Mouse (Mus musculus): ENCODE results near the gene Spata17. TPM values are rescaled to one million over a fixed set of nuclear protein-coding genes. Genes with fewer than 3 reads are reported as not detected.

The Spata17 gene
- total and polyA plus RNA-seq, 3 experiments: 0.24 TPM; not detected in 2

- H3K27me3 ChIP-seq (replicated peaks): no peaks in the 10 kb centered on the region
- H3K4me2 ChIP-seq (ENCODE audit: insufficient read depth, low read depth, poor library complexity, severe bottlenecking): no peak overlapping the region
- H3K4me3 ChIP-seq (replicated peaks in 1 of 3; ENCODE audit: low read depth in 2 of 3, low read length in 2 of 3, poor library complexity in 1 of 3): no peak overlapping the region
- TF ChIP-seq NRF1 (IDR thresholded peaks at IDR 0.05; ENCODE audit: low read depth, low read length) (no peak), E2F4 (IDR thresholded peaks at IDR 0.05; ENCODE audit: insufficient replicate concordance, low read depth, low read length) (no peak), IRF4 (IDR thresholded peaks at IDR 0.05; ENCODE audit: low read depth, low read length) (0 out of 2 replicates have a peak, but pooled peaks have one; percentile 12), BHLHE40 (IDR thresholded peaks at IDR 0.05; ENCODE audit: low read depth, low read length) (peak; percentile 51), HCFC1 (IDR thresholded peaks at IDR 0.05; ENCODE audit: low read depth, low read length) (no peak), JUN (IDR thresholded peaks at IDR 0.05; ENCODE audit: insufficient read depth, low read depth, low read length) (no peak)
- H3K9ac ChIP-seq (ENCODE audit: insufficient read depth, low read depth): no peak overlapping the region
- dilution Hi-C loops (cut with MboI; ENCODE audit: extremely low pct_ligation_motif_present, extremely low pct_unique_long_range_greater_than_20kb, low sequenced_read_pairs): no loop called here
- H3K79me2 ChIP-seq (replicated peaks; ENCODE audit: control insufficient read depth, extremely low read depth, insufficient read depth, poor library complexity, severe bottlenecking): no peaks in the 10 kb centered on the region
- peaks cover 4% of the 10 kb centered on the region for H3K9me3 ChIP-seq (replicated peaks; ENCODE audit: low read length)
- in situ Hi-C loops (cut with MboI; ENCODE audit: low pct_ligation_motif_present, low pct_unique_long_range_greater_than_20kb, low sequenced_read_pairs): no loop called here
- no peak overlapping the region for H3K27ac ChIP-seq (ENCODE audit: insufficient read depth, low read depth)
- H3K36me3 ChIP-seq (replicated peaks in 1 of 2; ENCODE audit: control insufficient read depth in 1 of 2, insufficient read depth in 1 of 2, low read length in 1 of 2): no peaks in the 10 kb centered on the region
- H3K4me1 ChIP-seq (ENCODE audit: control insufficient read depth in 1 of 2, insufficient read depth in 2 of 2): peaks cover 0 to 16% of the 10 kb centered on the region in 2 experiments; a peak in 2 of 4 replicates
- DNase-seq (ENCODE audit: extremely low read depth): peak; percentile 63
Measured at GRCm38 (mm10) chr1:187039801-187040200, 175.5 kb downstream of the Spata17 start.

GRCm38 (mm10) chr1:187035785-187036184 lies 179.5 kb downstream of the Spata17 start:
- H3K27me3 ChIP-seq (replicated peaks): no peaks in the 10 kb centered on the region

GRCm38 (mm10) chr1:187031796-187032195 lies 183.5 kb downstream of the Spata17 start:
- in situ Hi-C loops (cut with MboI; ENCODE audit: low pct_ligation_motif_present, low pct_unique_long_range_greater_than_20kb, low sequenced_read_pairs): no loop called here
- Histone ChIP-seq H3K27ac (ENCODE audit: insufficient read depth, low read depth) (no peak overlapping the region), H3K4me1 (ENCODE audit: control insufficient read depth in 1 of 2, insufficient read depth in 2 of 2) (peaks cover 0 to 28% of the 10 kb centered on the region in 2 experiments; a peak in 2 of 4 replicates), H3K4me3 (replicated peaks in 1 of 3; ENCODE audit: low read depth in 2 of 3, low read length in 2 of 3, poor library complexity in 1 of 3) (no peak overlapping the region), H3K4me2 (ENCODE audit: insufficient read depth, low read depth, poor library complexity, severe bottlenecking) (no peak overlapping the region; the same call in 1 of the 2 replicates), H3K9me3 (replicated peaks; ENCODE audit: low read length) (no peaks in the 10 kb centered on the region), H3K79me2 (replicated peaks; ENCODE audit: control insufficient read depth, extremely low read depth, insufficient read depth, poor library complexity, severe bottlenecking) (no peaks in the 10 kb centered on the region), H3K27me3 (replicated peaks) (no peaks in the 10 kb centered on the region), H3K9ac (ENCODE audit: insufficient read depth, low read depth) (no peak overlapping the region), H3K36me3 (replicated peaks in 1 of 2; ENCODE audit: control insufficient read depth in 1 of 2, insufficient read depth in 1 of 2, low read length in 1 of 2) (no peaks in the 10 kb centered on the region)
- TF ChIP-seq SMC3 (IDR thresholded peaks at IDR 0.05; ENCODE audit: low read depth, low read length): peak; percentile 47
- TF ChIP-seq ELF1 (IDR thresholded peaks at IDR 0.05; ENCODE audit: low read depth, low read length): peak; percentile 61; the same call in 1 of the 2 replicates
- TF ChIP-seq RAD21 (IDR thresholded peaks at IDR 0.05; ENCODE audit: low read depth, low read length): peak; percentile 67
- TF ChIP-seq CTCF (conservative IDR thresholded peaks at IDR 0.05 in 1 of 2, IDR thresholded peaks at IDR 0.05 in 1 of 2; ENCODE audit: low read depth in 2 of 2, low read length in 2 of 2): peak; percentile 67 to 86
- TF ChIP-seq POLR2A (IDR thresholded peaks at IDR 0.05; ENCODE audit: low read depth, low read length): no peak
- DNase-seq (ENCODE audit: extremely low read depth): peak; percentile 82
- dilution Hi-C loops (cut with MboI; ENCODE audit: extremely low pct_ligation_motif_present, extremely low pct_unique_long_range_greater_than_20kb, low sequenced_read_pairs): no loop called here

More at GRCm38 (mm10) chr1:187035785-187036184, 179.5 kb downstream of the Spata17 start:
- in situ Hi-C loops (cut with MboI; ENCODE audit: low pct_ligation_motif_present, low pct_unique_long_range_greater_than_20kb, low sequenced_read_pairs): no loop called here
- H3K36me3 ChIP-seq (replicated peaks in 1 of 2; ENCODE audit: control insufficient read depth in 1 of 2, insufficient read depth in 1 of 2, low read length in 1 of 2): no peaks in the 10 kb centered on the region
- no peak overlapping the region for H3K27ac ChIP-seq (ENCODE audit: insufficient read depth, low read depth)
- DNase-seq (ENCODE audit: extremely low read depth): no peak
- peaks cover 0 to 43% of the 10 kb centered on the region in 2 experiments; a peak in 2 of 4 replicates for H3K4me1 ChIP-seq (ENCODE audit: control insufficient read depth in 1 of 2, insufficient read depth in 2 of 2)
- no peak overlapping the region for H3K4me3 ChIP-seq (replicated peaks in 1 of 3; ENCODE audit: low read depth in 2 of 3, low read length in 2 of 3, poor library complexity in 1 of 3)
- no peaks in the 10 kb centered on the region for H3K79me2 ChIP-seq (replicated peaks; ENCODE audit: control insufficient read depth, extremely low read depth, insufficient read depth, poor library complexity, severe bottlenecking)
- no peak for TF ChIP-seq CHD1 (IDR thresholded peaks at IDR 0.05; ENCODE audit: low read depth, low read length)
- TF ChIP-seq MEF2A (IDR thresholded peaks at IDR 0.05; ENCODE audit: borderline replicate concordance, low read depth, low read length): no peak
- TF ChIP-seq NRF1 (IDR thresholded peaks at IDR 0.05; ENCODE audit: low read depth, low read length): no peak
- TF ChIP-seq ELF1 (IDR thresholded peaks at IDR 0.05; ENCODE audit: low read depth, low read length): no peak
- TF ChIP-seq BHLHE40 (IDR thresholded peaks at IDR 0.05; ENCODE audit: low read depth, low read length): no peak
- TF ChIP-seq ZNF384 (IDR thresholded peaks at IDR 0.05; ENCODE audit: low read depth, low read length): no peak
- no peak for TF ChIP-seq PAX5 (IDR thresholded peaks at IDR 0.05; ENCODE audit: low read length)
- TF ChIP-seq E2F4 (IDR thresholded peaks at IDR 0.05; ENCODE audit: insufficient replicate concordance, low read depth, low read length): no peak
- no peaks in the 10 kb centered on the region for H3K9me3 ChIP-seq (replicated peaks; ENCODE audit: low read length)
- no peak overlapping the region for H3K4me2 ChIP-seq (ENCODE audit: insufficient read depth, low read depth, poor library complexity, severe bottlenecking)
- dilution Hi-C loops (cut with MboI; ENCODE audit: extremely low pct_ligation_motif_present, extremely low pct_unique_long_range_greater_than_20kb, low sequenced_read_pairs): no loop called here
- no peak overlapping the region for H3K9ac ChIP-seq (ENCODE audit: insufficient read depth, low read depth)

All from CH12.LX (cell line).